Mouse (Mus musculus): ENCODE data around the gene Adamts1. TPM values are rescaled to one million over a fixed set of nuclear protein-coding genes. Genes with fewer than 3 reads are reported as not detected.

Adamts1 gene
- total RNA-seq, 2 experiments from 2014 or later: 7.1 to 7.7 TPM

DNA sequence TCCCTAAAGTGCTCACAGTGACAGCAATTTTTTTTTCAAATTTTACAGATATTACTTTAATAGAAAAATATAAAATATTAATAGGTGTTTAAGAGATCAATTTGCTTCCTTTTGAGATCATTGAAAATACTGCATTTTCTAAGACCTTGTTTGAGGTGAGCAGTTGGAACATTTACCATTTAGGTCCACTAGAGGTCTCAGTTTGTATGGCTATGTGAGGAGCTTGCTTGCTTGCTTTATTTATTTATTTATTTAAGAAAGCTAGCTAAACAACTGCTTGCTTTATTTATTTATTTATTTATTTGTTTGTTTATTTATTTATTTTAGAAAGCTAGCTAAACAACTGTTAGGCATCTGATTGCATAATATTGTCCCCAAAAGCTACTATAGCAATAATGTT lies 23.1 kb downstream of the Adamts1 start:
- intact Hi-C loops (cut with DNase I): no loop called here
- DNase-seq (ENCODE audit: low spot score in 2 of 2): peak in 1 of 2 experiments; percentile 23

DNA sequence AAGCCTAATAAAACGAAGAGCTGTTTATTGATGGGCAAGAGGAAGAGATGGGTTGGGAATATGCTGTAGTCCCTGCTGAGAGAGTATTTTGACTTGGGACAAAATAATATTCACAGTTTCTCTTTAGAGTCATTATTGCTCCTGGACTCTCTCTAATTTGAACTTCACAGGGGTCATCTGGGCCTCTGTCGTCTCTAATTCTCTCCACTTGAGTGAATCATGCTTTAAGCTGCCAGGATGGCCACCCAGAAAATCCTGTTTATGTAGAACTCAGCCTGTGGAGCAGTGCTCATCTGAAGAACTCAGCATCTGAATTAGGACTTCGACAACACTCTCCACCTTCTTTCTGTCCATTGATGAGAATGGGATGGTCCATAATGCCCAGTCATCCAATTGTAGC lies 30.6 kb downstream of the Adamts1 start:
- intact Hi-C loops (cut with DNase I): no loop called here
- no peak for DNase-seq (ENCODE audit: low spot score in 2 of 2)

DNA sequence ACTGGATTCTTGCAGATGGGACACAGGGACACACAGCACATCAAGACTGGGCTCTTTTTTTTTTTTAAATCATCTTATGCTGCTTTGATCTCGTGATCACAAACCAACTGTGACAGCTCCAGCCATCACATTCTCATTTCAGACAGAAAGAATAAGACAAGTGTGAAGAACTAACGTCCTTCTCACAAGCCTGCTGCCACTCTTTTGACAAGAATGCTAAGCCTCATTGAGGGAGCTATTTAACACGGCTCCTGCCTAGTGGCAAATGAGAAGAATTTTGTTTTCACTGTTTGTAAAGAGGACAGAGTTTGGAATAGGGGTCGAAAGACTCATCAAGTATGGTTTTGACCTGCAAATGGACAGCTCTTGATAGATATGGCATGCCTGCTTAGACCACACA lies 35.6 kb downstream of the Adamts1 start:
- no peak for DNase-seq (ENCODE audit: low spot score in 2 of 2)
- intact Hi-C loops (cut with DNase I): no loop called here

DNA sequence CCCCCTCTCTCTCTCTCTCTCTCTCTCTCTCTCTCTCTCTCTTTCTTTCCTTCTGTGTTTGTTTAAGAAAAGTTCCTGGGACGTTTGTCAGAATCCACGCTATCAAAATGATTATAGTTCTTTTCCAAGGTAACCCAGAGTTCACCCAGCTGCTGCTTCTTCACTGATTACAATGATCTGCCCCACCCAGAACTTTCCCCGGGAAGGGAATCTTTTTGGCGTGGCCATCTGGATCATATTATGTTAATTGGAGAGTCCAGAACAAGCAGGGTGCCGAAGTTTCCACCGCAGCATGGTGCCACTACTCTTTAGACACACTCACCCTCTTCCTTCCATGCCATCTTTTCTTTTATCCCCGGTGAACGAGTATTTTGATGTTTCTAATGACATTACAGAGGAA lies 37.2 kb downstream of the Adamts1 start:
- intact Hi-C loops (cut with DNase I): no loop called here
- DNase-seq (ENCODE audit: low spot score in 2 of 2): no peak

DNA sequence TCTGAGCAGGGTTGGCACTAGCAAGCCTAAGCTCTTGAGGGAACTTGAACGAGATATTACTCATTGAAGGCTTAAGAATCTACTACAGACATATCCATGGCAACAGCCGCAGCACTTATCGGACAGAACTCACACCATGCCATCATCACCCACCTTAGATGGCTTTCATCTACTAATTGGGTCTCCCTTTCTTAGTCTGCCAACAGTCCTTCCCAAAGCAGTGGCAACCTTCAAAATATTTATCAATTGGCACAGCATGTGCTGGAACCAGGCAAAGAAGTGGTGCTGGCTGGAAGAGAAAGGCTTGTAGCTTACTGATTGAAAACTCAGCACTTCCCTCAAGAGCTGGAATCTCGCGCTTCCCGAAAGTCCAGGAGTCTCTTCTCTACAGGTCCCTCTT lies 37.7 kb downstream of the Adamts1 start:
- intact Hi-C loops (cut with DNase I): no loop called here
- no peak for DNase-seq (ENCODE audit: low spot score in 2 of 2)

DNA sequence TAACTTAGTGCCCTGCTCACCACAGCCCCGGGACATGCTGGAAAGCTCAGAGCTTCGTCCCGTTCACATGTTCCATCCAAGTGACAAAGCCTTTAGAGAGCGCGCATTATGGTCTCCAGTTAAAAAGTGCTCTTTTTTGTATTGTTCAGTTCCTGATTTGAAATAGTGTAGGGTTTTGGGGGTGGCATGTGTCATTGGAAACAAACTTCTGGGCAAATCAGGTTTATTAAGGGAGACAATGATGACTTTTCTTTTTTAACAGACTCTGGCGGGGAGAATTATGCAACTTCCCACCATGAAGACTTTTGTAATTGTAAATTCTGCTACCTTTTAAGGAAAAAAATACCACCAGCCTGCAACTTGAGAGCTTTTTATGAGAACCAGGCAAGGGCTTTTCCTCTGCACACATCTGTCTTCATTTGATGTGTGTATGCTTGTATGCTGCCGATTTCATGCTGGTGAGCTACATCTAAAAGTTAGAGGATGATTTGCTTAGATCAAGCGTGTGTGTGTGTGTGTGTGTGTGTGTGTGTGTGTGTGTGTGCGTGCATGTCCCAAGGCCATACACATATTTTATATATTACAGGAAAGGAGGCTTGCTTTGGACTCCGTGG lies 40.8 kb downstream of the Adamts1 start:
- intact Hi-C loops (cut with DNase I): no loop called here
- no peak for DNase-seq (ENCODE audit: low spot score in 2 of 2)

DNA sequence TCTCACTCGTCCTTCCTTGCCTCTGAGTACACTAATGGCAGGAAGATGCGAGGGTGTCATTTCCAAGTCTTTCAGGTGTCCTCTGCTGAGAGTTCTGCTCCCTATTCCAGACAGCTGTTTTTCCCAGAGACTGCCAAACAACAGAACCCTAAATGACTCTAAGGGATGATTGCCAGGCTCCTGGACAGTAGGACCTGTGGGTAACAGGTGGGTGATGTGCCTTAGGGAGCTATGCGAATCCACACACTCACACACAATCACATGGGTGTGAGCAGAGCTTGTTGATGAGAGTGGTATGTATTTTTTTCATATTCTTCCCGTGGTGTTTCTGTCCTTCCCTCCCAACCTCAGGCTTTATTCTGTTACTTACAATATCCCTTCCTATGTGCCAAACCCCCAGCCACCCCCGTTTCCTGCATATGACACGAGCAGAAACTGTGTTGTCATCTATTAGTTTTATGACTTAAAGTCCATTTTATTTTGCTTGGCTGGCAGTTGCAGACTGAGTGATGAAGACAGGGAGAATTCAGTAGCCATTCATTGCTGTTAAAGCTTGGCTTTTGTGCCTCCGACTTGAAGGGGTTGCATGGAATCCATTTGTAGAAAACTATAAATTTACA lies 41.8 kb downstream of the Adamts1 start:
- intact Hi-C loops (cut with DNase I): no loop called here
- DNase-seq (ENCODE audit: low spot score in 2 of 2): no peak

DNA sequence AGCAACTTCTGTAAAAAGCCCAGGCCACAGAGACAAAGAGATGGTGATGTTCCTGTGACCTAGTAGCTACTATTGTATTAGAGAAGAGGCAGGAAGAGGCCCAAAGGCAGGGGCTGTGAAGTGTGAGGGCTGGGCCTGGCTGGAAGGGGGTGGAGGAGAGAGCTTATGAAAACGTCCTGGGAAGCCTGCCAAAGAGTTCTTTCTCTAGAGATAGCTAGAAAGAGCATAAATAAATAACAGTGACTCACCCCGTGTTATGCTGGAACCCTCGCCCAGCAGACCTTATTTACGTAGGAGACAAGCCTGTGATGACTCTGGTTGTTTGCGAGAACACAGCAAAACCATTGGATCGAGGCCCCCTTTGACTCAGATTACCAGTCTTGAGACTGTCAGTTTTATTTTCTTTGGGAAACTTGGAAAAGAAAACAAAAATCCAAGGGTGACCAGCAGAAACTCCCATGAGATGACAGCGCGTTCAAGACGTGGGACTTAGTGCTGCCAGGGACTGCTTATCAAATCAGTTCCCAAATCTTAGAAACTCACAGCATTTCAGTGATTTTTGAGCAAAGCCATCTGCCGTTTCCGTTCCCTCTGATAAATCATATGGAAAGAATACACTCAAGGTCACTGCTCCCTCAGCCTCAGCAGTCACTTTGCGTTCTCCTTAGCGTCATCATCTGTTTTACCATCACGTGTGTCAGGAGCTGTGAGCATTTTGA lies 46.7 kb downstream of the Adamts1 start:
- peak; percentile 21 to 66 for DNase-seq (ENCODE audit: low spot score in 2 of 2)
- intact Hi-C loops (cut with DNase I): loop anchor here (2.0 kb wide), 1 partner anchor 45 kb away; no protein-coding TSS in a partner anchor

DNA sequence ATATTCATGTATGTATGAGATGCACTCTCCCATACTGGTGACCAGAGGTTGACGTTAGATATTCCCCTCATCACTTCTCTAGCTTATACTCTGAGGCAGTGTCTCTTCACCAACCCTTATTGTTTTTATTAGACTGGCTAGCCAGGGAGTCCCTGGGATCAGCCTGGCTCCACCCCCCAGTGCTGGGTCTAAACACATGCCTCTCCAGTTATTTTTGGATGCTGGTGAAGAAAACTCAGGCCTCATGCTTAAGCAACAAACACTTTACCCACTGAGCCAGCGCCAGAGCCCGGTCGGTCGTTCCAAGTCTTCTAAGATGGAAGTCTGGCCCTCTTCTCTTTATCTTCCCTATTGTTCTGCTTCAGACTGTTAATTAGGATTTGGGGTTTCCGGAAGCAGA lies 53.6 kb downstream of the Adamts1 start:
- DNase-seq (ENCODE audit: low spot score in 2 of 2): no peak
- intact Hi-C loops (cut with DNase I): no loop called here

DNA sequence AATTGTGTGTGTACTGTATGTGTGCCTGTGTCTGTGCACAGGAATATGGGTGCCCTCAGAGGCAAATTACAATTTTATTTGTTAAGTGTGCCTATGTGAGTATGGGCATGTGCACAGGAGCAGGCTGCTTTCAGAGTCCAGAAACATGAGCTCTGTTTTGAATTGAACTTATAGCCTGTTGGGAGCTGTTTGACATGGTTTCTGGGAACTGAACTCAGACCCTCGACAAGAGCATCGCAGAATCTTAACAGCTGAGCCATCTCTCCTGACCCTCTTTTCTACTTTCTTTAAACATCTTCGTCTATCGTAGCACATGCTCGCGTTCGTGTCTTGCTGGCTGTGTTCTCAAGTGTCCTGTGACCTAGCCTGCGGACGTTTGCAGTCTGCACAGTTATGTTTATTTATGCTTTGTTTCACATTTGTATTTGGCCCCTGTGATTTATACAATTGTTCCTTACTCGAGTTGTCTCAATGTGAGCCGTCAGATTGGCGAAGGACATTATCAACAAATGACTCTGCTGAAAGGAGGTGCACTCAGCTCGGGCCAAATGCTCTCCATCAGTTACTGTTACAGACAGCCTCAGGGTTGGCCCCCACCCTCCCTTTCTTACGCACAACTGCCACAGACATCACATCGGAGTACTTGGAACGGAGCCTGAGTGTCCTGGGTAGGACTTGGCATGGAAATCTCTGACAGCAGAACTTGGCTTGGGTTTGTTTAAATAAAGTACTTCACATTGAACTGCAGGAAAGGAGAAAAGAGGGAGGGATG lies 55.1 kb downstream of the Adamts1 start:
- intact Hi-C loops (cut with DNase I): no loop called here

DNA sequence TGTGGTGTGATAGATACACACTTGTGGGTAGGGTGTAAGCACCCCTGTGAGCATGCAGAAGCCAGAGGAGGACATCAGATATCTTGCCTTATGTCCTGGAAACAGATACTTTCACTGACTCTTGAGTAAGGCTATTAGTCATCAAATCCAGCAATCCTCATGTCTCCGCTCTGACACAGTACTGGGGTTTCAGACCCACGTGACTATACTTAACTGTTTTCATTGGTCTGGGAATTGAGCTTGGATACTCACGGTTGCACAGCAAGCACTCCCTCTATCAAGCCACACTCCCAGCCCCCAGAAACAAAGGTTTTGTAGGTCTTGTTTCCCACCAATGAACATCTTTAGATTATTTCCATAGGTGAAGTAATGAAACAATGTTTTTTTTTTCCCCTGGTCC lies 56.5 kb downstream of the Adamts1 start:
- DNase-seq (ENCODE audit: low spot score in 2 of 2): no peak
- intact Hi-C loops (cut with DNase I): no loop called here

More for the DNA sequence above, 55.1 kb downstream of the Adamts1 start:
- no peak for DNase-seq (ENCODE audit: low spot score in 2 of 2)

Other genes with a start within 250 kb of the Adamts1 start
- 1 to 10 TPM; 3.9 to 4.1 TPM for gene Cyyr1, start 249.7 kb downstream of the Adamts1 start, total RNA-seq (2021)
- gene Adamts5, start 98.7 kb upstream of the Adamts1 start, total RNA-seq (2021): 1 to 10 TPM; 1.1 to 1.4 TPM

All from left cerebral cortex, postnatal 25 days (tissue).